Mouse (Mus musculus) kidney, postnatal 25 days (tissue): ENCODE measurements at regions not wholly inside any gene's neighbourhood (a gene's known extent, or its start where the extent isn't known, plus 50 kb on each side); places are given as distances from the start of the nearest gene placed in this dataset.
"Not testable (repeated sequence)": the region's sequence is repeated elsewhere in the genome, so short reads cannot be mapped to it uniquely, and the experiment has no call there.

Experiments used
- DNase-seq, 2 experiments: peaks; one replicate each; pipeline ENCODE4 v3.0.0; 2021; ENCODE audit warnings: mixed read lengths in 2 of 2

DNA sequence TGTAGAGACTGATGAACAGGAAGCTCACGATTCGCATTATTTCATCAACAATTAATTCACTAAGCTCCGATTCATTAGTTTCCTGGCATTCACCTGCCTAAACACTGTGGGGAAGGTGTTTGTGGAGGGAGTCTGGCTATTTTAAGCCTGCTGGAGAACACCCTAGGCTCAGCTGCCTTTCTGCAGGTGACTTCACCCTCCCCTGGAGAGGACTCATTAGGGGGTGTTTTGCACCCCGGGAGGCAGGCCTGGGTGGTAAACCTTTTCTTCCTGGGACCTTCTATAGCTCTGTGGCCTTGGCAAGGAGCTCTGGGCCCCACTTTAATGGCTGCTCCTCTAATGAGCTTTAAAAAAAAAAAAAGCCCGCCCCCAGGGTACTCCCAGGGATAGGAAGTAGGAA is 55.4 kb upstream of the Bnc1 start:
- DNase-seq: peak; percentile 24 to 70

DNA sequence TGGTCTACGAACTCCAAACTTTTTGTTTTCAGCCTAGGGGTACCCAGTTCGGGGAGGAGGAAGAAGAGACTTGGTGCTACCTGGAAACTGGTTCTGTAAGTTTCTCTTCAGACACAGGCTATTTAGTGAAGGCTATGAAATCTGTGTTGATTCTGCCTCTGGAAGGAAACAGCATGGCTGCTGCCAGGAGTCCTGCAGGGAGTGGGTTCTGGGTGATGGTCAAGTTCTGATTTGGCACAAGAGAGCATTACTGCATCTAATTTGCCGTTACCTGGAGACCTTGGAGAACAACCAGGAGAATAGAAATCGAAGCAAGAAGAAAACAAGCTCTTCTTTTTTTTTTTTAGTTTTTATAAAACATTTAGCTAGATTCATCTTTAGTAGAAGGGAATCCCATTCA is 61.3 kb upstream of the Bnc1 start:
- no peak for DNase-seq

DNA sequence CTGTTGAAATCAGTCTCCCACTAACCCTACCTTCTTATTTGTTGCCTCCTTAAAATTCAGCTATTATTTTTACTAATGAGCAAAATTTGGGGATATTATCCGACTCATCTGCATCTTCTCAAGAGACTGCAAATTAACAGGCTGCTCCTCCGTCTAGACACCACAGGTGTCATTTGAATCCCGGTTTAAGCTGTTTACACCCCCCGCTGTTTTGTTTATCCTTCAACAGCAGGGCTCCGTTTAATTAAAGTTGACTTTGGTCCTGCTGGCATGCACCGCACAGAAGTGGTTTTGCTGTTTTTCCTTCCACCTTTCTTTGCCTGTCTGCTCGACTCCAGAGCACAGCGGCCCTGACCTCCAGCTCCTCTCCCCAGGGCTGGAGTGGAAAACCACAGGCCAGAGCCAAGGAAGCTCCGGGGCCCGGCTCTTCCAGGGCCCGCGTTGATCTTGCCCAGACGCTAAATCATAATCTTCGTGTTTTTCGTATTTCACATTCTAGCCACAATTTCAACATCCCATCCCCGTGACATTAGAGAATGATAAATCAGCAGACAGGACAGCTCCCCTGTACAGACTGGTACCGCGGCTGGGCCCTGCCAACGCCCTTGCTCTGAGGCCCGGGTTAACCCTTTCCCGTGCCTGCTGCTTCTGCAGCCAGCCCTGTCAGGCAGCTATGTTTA is 64.6 kb upstream of the Bnc1 start:
- DNase-seq: peak in 1 of 2 experiments; percentile 39

DNA sequence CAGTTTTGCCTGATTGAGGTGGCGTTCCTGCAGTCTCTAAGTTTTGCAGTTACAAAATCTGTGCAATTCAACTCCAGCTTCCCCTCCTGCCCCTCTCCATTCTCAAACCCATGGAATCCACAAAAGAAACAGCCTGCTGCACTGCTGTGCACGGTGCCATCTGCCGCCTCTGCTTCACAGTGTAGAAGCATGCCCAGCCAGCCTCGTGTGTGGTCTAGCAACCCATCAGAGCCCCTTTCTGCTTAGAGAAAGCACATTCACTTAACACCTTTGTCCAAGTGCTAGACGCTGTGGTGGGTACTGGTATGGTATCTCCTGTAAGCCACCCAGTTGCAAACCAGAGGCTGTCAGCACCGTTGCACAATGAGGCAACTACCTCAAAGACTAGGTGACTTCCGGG is 71.3 kb upstream of the Bnc1 start:
- DNase-seq: no peak

DNA sequence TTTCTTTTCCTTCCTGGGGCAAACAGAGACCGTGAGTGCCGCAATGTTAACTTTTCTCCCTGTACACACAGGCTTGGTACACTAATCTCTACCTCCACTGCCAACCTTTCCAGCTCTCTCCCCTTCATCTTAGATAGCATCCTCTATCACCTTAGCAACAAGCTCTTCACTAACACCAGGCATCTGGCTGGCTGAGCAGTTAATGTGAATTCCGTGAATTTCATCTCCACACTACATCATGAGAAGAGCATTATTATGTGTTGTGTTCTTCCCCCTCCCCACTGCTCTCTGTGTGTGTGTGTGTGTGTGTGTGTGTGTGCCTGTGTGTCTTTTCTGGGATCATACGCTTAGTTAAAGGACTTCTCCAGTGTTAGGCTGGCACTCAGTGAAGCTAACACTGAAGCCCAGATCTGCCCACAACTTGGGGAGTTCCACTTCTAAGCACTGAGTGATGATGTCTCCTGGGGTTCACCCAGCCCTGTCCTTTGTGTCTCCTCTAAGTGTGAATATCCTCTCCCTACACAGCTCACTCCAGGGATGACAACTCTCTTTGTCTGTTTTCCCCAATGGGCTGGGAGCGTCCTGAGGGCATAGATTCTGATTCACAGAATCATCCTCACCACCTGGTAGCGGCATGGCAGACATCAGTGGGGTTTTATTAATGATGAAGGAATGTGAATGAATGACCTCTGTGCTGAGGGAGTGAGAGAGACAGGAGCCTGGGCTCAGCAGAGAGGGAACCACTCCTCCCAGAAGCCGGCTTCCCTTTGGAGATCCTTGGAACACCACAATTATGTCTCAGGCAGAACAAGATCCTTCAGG is 77.7 kb upstream of the Bnc1 start:
- no peak for DNase-seq

DNA sequence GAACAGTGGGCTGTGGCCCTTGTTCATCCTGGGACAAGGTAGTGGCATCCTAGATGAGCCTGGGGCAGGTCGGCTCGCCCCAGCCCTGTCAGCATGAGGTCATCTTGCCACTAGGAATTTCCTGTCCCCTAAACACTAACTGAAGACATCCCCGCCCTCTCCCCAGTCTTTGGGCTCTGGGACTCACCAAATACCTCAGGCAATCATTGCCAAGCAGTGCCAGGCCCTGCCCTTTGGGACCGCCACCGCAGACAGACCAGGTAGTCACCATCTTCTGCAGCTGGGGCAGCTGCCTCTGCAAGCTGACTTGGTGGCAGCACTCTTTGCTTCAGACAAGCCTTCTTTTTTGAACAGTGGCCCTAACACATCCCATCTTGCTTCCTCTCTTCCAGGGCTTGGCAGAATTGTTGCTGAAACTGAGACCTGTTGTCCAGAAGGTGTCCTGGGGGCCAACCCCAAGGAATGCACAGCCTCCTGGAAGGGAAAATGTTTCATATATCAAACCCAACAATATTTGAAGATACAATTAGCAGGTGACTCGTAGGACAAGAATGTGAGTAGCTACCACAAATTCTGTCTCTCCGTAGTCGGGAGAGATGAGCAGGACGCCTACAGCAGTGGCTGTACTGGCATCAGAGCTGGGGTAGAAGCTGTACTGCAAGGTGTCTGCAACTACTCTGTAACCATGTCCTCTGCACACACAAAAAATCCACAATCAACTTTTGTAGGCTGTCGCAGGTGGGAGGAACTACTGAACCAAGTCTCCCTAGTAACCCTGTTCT is 79.0 kb upstream of the Bnc1 start:
- no peak for DNase-seq

DNA sequence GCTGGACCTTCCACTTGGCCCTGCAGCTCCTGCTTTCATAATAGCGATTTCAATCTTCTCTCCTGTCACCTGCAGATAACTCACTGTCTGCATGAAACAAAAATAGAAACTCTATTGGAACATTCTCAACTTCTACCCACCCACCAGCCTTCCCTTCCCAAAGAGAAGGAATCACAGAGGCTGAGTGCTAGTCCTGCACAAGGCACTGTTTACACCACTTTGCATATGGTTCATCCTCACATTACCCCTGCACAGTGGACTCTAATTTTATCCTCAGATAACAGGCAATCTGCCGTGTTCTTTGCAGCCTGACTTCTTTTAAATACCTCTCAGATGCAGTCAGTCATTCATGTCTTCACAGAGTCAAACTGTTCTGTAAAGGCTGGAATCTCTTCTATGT is 83.3 kb upstream of the Bnc1 start:
- DNase-seq: no peak

DNA sequence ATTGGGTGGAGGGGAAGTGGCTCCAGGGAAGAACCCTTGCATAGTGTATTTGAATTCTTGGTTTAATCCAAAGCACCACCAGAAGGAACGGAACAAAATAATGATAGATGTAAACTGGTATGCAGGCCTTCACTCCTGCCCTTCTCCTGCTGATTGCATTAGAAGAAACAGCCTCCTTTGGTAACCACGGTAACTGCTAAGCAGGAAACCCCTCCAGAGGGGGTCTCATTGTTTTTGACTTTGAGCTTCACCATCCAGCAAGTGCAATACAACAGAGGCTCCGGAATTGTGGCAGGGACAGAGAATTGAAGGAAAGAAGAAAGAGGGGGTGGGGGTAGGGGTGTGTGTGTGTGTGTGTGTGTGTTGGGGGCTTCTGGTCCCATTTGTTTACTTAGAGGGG is 89.8 kb upstream of the Bnc1 start:
- no peak for DNase-seq

DNA sequence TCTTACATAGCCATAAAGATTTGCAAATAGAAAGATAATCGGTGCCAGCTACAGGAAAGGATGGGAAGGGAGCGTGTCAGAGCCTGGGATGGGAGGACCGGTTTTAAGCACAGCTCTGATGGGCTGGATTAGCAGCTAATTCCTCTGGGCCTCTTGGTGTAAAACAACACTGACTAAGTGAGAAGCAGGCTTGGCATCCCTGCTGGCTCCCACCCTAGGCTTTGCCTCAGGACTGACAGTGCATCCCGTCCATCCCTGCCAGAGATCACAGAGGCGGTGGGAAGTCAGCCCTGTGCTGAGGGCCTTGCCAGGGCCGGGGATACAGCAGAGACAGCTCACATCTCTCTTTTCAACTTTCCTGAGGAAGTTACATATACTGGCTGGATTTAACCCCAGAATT is 90.8 kb upstream of the Sh3gl3 start:
- no peak for DNase-seq

DNA sequence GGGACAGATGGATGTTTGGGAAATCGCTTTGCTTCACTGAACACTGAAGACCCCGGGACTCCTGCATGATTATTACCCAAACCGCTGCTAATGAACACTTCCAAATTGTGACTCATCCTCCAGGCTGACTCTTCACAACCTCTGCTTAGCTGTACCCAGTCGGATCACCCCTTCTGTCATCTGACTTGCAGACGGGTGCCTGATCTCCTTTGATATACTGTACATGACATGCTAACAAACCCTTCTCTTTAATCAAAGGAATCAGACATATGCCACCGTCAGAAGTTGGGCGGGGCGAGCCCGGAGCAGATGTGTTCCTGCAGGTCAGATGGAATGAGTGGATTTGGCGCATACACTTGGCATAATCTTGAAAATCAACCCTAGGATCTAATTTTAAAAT is 89.2 kb upstream of the Sh3gl3 start:
- no peak for DNase-seq

DNA sequence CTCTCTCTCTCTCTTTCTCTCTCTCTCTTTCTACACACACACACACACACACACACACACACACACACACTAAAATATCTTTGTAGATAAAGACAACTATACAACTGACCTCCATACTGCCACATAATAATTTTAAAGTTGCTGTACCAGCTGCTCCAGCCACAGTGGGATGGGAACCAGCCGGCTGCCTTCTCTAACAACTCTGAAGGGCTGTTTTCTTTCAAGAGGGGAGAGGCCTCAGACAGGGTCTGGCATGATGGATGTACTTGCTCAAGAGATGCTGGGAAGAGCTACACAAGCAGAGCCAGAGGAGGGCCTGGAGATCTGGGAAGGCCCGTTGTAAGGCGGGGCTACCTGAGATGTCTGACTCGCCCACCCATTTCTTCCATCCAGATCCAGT is 88.4 kb upstream of the Sh3gl3 start:
- DNase-seq: no peak

DNA sequence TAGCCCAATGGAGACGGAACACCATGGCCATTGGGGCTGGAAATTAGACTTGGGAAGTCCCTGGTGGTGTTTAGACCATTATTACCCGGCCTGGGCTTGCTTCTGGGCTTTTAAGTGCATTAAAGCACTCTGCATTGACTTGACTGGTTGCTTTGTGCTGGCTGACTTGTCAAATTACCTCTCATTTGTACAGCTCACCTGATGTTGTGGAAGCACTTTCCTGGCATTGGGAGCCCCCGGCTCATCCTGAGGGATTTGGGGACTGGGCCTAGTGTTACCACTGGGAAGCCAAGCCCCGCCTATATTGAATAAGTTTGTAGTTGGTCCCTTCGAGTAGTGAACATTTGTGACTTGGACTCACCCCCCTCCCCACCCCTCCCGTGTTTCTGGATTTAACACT is 75.5 kb upstream of the Sh3gl3 start:
- no peak for DNase-seq

DNA sequence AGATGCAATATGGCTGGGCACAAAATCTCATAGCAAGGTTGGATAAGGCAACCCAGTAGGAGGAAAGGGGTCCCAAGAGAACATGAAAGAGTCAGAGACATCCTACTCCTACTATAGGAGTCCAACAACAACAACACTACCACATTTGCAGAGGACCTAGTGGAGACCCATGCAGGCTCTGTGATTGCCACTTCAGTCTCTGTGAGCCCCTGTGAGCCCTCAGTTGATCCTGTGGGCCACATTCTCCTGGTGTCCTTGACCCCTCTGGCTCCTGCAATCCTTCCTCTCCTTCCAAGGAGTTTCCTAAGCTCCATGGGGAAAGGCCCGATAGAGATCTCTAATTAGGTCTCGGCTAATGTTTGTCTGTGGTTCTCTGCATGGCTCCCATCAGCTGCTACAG is 72.3 kb upstream of the Sh3gl3 start:
- no peak for DNase-seq

DNA sequence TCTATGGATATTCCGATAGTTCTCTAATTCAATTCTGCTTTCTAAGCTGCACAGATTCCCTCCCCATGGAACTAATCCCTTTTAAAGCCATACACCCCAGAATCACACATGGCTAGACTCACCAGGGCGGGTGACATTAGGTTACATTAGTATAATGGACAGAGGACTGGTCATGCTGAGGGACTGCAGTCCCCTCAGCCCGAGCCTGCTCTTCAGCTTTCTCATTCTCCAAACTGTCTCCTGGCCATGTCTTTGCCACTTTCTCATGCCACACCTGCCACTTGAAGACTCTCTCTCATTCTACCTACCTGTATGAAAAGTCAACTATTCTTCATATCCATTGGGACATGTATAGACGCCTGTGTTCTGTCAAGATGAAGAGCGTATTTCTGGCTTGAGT is 68.0 kb upstream of the Sh3gl3 start:
- DNase-seq: no peak

DNA sequence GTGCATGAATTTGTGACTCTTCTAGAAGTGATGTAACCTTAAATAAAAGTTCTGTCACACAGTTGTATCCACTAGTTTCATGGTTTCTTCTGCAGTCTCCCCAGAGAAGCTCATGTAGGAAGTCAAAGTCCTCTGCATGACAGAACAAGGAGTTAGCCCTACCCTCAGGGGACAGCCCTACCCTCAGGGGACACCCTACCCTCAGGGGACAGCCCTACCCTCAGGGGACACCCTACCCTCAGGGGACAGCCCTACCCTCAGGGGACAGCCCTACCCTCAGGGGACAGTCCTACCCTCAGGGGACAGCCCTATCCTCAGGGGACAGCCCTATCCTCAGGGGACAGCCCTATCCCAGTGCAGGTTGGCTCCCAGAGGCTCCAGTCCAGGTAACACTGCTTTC is 64.5 kb upstream of the Sh3gl3 start:
- not testable (repeated sequence) for DNase-seq

DNA sequence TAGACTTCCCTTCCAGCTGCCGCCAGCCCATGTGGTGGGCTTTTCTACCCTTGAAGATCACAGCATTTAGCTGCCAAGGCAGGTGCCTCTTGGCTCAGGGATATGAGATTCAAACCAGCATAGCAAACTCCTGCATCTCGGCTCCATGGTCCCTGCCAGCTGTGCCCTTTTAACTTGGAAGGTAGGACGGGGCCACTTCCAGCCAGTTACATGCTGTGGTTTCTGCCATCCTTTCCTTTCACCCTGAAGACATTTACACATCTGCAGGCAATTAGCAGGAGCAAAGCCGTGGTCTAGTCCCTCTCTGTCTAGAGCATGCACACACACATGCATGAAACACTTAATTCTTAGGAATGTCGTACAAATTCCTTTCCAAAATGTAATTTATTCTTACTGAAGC is 64.1 kb upstream of the Sh3gl3 start:
- no peak for DNase-seq

DNA sequence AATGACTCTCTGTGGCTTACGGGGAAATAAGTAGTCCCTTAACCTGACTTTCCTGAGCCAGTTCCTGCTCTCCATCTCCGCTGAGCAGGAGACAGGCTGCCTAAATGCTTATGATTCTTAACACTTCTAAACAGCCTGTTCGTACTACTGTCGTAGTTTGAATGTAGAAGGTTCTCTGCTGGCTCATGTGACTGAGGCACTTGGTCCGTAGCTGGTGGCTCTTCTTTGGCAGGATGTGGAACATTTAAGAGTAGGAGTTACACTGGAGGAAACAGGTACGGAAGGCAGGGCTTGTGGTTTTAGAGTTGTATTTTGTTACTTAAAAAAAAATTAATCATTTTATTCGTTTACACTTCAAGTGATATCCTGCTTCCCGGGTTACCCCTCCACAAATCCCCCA is 63.7 kb upstream of the Sh3gl3 start:
- DNase-seq: no peak

DNA sequence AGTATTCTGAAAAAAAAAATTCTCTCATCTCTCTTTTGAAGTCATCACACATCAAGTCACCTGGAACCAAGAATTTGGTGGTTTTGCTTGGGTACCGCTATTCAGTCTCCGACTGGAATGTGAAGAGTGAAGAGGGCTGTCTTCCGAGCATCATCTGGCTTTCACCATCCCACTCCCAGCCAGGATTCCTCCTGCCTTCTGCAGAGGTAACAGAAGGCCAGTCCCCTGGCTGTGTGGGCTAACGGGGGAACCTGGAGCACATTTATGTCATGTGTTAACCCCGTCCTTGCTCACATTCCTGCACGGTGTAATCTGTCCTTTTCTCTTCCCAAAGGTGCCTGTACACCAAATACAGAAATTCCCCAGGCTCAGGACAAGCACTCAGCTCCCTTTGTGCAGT is 61.6 kb upstream of the Sh3gl3 start:
- no peak for DNase-seq

DNA sequence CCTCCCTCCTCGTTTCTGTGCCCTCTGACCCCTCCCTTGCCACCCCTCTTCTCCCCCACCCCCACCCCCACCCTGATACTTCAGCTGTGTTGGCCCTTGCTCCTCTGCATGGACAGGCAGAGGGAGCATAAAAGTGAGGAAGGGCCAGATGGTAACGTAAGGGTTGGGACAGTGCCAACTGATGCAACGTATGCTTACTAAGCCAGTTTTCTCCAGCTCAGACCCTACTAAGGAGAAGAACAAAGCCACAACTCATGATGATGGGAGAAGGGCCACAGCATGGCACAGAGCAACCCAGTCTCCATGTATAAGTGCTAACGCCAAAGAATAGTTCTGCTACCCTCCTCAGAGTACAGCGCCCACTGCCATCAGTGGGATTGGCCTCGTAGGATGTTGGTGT is 58.0 kb upstream of the Sh3gl3 start:
- DNase-seq: no peak

DNA sequence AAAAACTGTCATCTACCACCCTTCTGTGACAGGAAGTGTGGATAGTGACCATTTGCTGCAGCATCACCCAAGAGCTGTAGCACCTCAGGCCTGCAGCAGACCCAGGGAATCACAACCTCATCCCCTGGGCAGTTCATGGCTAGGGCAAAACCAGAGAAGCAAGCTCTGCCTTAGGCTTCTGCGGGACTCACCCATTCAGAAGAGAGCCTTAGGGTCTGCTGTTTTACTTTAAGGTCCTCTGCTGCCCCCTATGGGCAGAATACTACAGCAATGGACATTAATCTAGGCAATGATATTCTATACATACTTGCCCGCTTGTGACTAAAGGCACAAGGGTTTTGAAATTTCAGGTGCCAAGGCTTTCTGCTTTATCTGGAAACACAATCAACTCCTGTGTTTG is 54.4 kb upstream of the Sh3gl3 start:
- peak; percentile 64 to 91 for DNase-seq

DNA sequence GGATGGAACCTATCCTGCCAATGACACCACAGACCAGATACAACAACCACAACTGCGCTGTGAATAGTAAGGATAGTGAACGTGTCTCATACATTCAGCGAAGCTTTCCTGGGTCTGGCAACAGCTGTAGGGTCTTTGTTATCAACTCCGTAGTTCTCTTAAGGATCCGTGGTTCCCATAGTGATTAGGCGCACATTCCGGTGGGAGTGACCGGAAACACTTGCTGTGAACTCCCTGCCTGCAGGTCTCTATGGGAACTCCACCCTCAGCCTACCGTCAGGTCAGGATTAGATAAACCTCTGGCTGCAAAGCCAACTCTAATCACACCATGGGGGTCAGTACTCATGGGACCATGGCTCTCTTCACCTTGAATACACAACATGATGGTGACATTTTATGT is 53.8 kb upstream of the Sh3gl3 start:
- DNase-seq: no peak

DNA sequence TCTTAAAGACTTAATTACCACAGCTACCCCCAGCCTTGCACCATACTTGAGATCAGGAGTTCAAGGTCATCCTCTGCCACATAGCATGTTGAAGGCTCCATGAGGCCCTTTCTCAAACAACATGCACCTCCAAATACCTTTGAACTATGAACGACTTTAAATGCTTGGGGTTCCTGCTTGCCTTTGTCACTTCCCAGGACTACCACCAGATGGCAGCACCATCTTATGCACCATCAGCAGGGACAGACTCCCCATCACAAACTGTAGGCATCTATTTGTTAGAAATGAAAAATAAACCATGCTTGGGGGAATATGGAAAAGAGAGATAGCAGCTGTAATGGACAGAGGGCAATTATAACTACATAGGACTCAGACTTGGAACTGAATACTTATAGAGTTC is 51.9 kb upstream of the Sh3gl3 start:
- peak; percentile 54 to 74 for DNase-seq
